Mouse (Mus musculus) embryonic fibroblast, embryonic 13.5 days (primary cell): Measurements from ENCODE around the gene Jam3. TPM values are rescaled to one million over a fixed set of nuclear protein-coding genes. Genes with fewer than 3 reads are reported as not detected.

Experiments used
- H3K27ac ChIP-seq: 2 replicates; pipeline ENCODE4 v1.5.1; 2012; ENCODE audit warnings: low read length, control low read depth, inconsistent platforms; ENCODE audit not compliant: insufficient read depth
- H3K4me1 ChIP-seq: 2 replicates; pipeline ENCODE4 v1.6.1; 2011; ENCODE audit warnings: low read length; ENCODE audit not compliant: control insufficient read depth, insufficient read depth
- H3K4me3 ChIP-seq: 2 replicates; pipeline ENCODE4 v1.5.1; 2011; ENCODE audit warnings: mild to moderate bottlenecking, control low read depth, low read length; ENCODE audit not compliant: insufficient read depth
- CTCF ChIP-seq: IDR thresholded peaks from 2 replicates; pipeline ENCODE4 v1.5.1; 2011; ENCODE audit warnings: mild to moderate bottlenecking, control low read depth, low read length, moderate library complexity, borderline replicate concordance; ENCODE audit not compliant: insufficient read depth
- POLR2A ChIP-seq: IDR thresholded peaks from 2 replicates; pipeline ENCODE4 v1.6.1; 2011; ENCODE audit warnings: low read depth, mild to moderate bottlenecking, control low read depth, low read length, moderate library complexity
- polyA plus RNA-seq: library from polyadenylated mRNA; stranded (reverse); fragments of >200 nt; gene quantifications from 2 replicates; pipeline ENCODE4 v1.2.4, GENCODE M21; 2011; ENCODE audit warnings: low read depth; ENCODE audit not compliant: missing spikeins, insufficient read length

Jam3 gene
- polyA plus RNA-seq, 1 experiment = 50.3 TPM

- H3K4me3 ChIP-seq = no peak overlapping the region
Observed at GRCm38 (mm10) chr9:27189306-27189705, 34.1 kb upstream of the Jam3 start.

GRCm38 (mm10) chr9:27188677-27189241 lies 33.5 kb upstream of the Jam3 start:
- H3K27ac ChIP-seq = no peak overlapping the region
- TF ChIP-seq POLR2A (no peak), CTCF (no peak)
- peaks cover 10% of the 10 kb centered on the region for H3K4me1 ChIP-seq

More at GRCm38 (mm10) chr9:27189306-27189705, 34.1 kb upstream of the Jam3 start:
- H3K27ac ChIP-seq = no peak overlapping the region
- TF ChIP-seq CTCF (no peak), POLR2A (no peak)
- H3K4me1 ChIP-seq = peaks cover 10% of the 10 kb centered on the region

GRCm38 (mm10) chr9:27185820-27186219 lies 30.6 kb upstream of the Jam3 start:
- TF ChIP-seq CTCF (no peak), POLR2A (no peak)
- Histone ChIP-seq H3K4me3 (no peak overlapping the region), H3K27ac (no peak overlapping the region), H3K4me1 (no peaks in the 10 kb centered on the region)

More at GRCm38 (mm10) chr9:27188677-27189241, 33.5 kb upstream of the Jam3 start:
- H3K4me3 ChIP-seq = no peak overlapping the region

GRCm38 (mm10) chr9:27182087-27182486 lies 26.9 kb upstream of the Jam3 start:
- Histone ChIP-seq H3K4me3 (no peak overlapping the region), H3K4me1 (no peaks in the 10 kb centered on the region), H3K27ac (no peak overlapping the region)
- TF ChIP-seq POLR2A (no peak), CTCF (no peak)

- no peak overlapping the region for H3K27ac ChIP-seq
- TF ChIP-seq CTCF (0 out of 2 replicates have a peak, but pooled peaks have one; percentile 8), POLR2A (no peak)
- no peak overlapping the region for H3K4me3 ChIP-seq
Observed at GRCm38 (mm10) chr9:27180492-27180891, 25.3 kb upstream of the Jam3 start.

GRCm38 (mm10) chr9:27178935-27179334 lies 23.7 kb upstream of the Jam3 start:
- no peak overlapping the region for H3K4me3 ChIP-seq
- no peaks in the 10 kb centered on the region for H3K4me1 ChIP-seq
- no peak overlapping the region for H3K27ac ChIP-seq
- TF ChIP-seq POLR2A = no peak
- TF ChIP-seq CTCF = no peak

More at GRCm38 (mm10) chr9:27180492-27180891, 25.3 kb upstream of the Jam3 start:
- no peaks in the 10 kb centered on the region for H3K4me1 ChIP-seq

GRCm38 (mm10) chr9:27176154-27176553 lies 20.9 kb upstream of the Jam3 start:
- no peak overlapping the region for H3K27ac ChIP-seq
- TF ChIP-seq POLR2A (no peak), CTCF (peak; percentile 56; the same call in 1 of the 2 replicates)
- H3K4me3 ChIP-seq = no peak overlapping the region
- H3K4me1 ChIP-seq = no peaks in the 10 kb centered on the region

GRCm38 (mm10) chr9:27175682-27176081 lies 20.5 kb upstream of the Jam3 start:
- TF ChIP-seq POLR2A = no peak
- no peak for TF ChIP-seq CTCF
- no peaks in the 10 kb centered on the region for H3K4me1 ChIP-seq
- H3K4me3 ChIP-seq = no peak overlapping the region
- no peak overlapping the region for H3K27ac ChIP-seq

- H3K4me1 ChIP-seq = no peaks in the 10 kb centered on the region
- H3K4me3 ChIP-seq = no peak overlapping the region
- TF ChIP-seq POLR2A (no peak), CTCF (no peak)
- H3K27ac ChIP-seq = no peak overlapping the region
Observed at GRCm38 (mm10) chr9:27175241-27175640, 20.0 kb upstream of the Jam3 start.

GRCm38 (mm10) chr9:27174079-27174478 lies 18.9 kb upstream of the Jam3 start:
- TF ChIP-seq POLR2A = no peak
- TF ChIP-seq CTCF = no peak

GRCm38 (mm10) chr9:27173646-27174045 lies 18.4 kb upstream of the Jam3 start:
- no peak for TF ChIP-seq CTCF
- no peak for TF ChIP-seq POLR2A
- H3K4me3 ChIP-seq = no peak overlapping the region
- no peaks in the 10 kb centered on the region for H3K4me1 ChIP-seq
- H3K27ac ChIP-seq = no peak overlapping the region

More at GRCm38 (mm10) chr9:27174079-27174478, 18.9 kb upstream of the Jam3 start:
- Histone ChIP-seq H3K27ac (no peak overlapping the region), H3K4me1 (no peaks in the 10 kb centered on the region), H3K4me3 (no peak overlapping the region)
